Mouse (Mus musculus): ENCODE data around the gene Wdr26. TPM values are rescaled to one million over a fixed set of nuclear protein-coding genes. Genes with fewer than 3 reads are reported as not detected.

Gene Wdr26
- polyA plus RNA-seq, 1 experiment from 2014 or later = 56.7 TPM

- Histone ChIP-seq H3K4me2 (replicated peaks; ENCODE audit: low read depth, low read length) (no peak overlapping the region), H3K4me1 (ENCODE audit: control insufficient read depth, insufficient read depth, low read length) (0 out of 2 replicates have a peak, but pooled peaks cover 13% of the 10 kb centered on the region), H3K9ac (replicated peaks; ENCODE audit: low read depth, low read length) (no peak overlapping the region), H3K9me3 (ENCODE audit: control insufficient read depth, low read depth, low read length) (no peaks in the 10 kb centered on the region), H3K36me3 (ENCODE audit: control insufficient read depth, insufficient read depth, low read length) (no peaks in the 10 kb centered on the region), H3K27ac (ENCODE audit: low read length) (no peak overlapping the region), H3K4me3 (ENCODE audit: low read depth, low read length) (no peak overlapping the region), H3K27me3 (ENCODE audit: control insufficient read depth, insufficient read depth, low read length) (no peaks in the 10 kb centered on the region)
- ATAC-seq (ENCODE audit: insufficient number of reproducible peaks, insufficient read depth, low FRiP score, low read depth) = no peak
- 24% methylated on average over 8 of the region's 8 CpGs for WGBS
Measured at GRCm38 (mm10) chr1:181232307-181233027, 20.7 kb upstream of the Wdr26 start.

- Histone ChIP-seq H3K36me3 (ENCODE audit: control insufficient read depth, insufficient read depth, low read length) (no peaks in the 10 kb centered on the region), H3K4me3 (ENCODE audit: low read depth, low read length) (no peak overlapping the region), H3K9me3 (ENCODE audit: control insufficient read depth, low read depth, low read length) (no peaks in the 10 kb centered on the region), H3K27me3 (ENCODE audit: control insufficient read depth, insufficient read depth, low read length) (no peaks in the 10 kb centered on the region), H3K9ac (replicated peaks; ENCODE audit: low read depth, low read length) (no peak overlapping the region), H3K4me2 (replicated peaks; ENCODE audit: low read depth, low read length) (no peak overlapping the region), H3K4me1 (ENCODE audit: control insufficient read depth, insufficient read depth, low read length) (0 out of 2 replicates have a peak, but pooled peaks cover 13% of the 10 kb centered on the region), H3K27ac (ENCODE audit: low read length) (no peak overlapping the region)
- WGBS = 84% methylated on average over 9 of the region's 9 CpGs
- ATAC-seq (ENCODE audit: insufficient number of reproducible peaks, insufficient read depth, low FRiP score, low read depth) = no peak
Measured at GRCm38 (mm10) chr1:181231821-181232220, 20.0 kb upstream of the Wdr26 start.

- Histone ChIP-seq H3K4me2 (replicated peaks; ENCODE audit: low read depth, low read length) (no peak overlapping the region), H3K9me3 (ENCODE audit: control insufficient read depth, low read depth, low read length) (no peaks in the 10 kb centered on the region), H3K4me3 (ENCODE audit: low read depth, low read length) (no peak overlapping the region), H3K9ac (replicated peaks; ENCODE audit: low read depth, low read length) (no peak overlapping the region), H3K27ac (ENCODE audit: low read length) (no peak overlapping the region), H3K27me3 (ENCODE audit: control insufficient read depth, insufficient read depth, low read length) (no peaks in the 10 kb centered on the region), H3K4me1 (ENCODE audit: control insufficient read depth, insufficient read depth, low read length) (0 out of 2 replicates have a peak, but pooled peaks cover 13% of the 10 kb centered on the region), H3K36me3 (ENCODE audit: control insufficient read depth, insufficient read depth, low read length) (no peaks in the 10 kb centered on the region)
- WGBS = 68% methylated on average over 7 of the region's 7 CpGs
- no peak for ATAC-seq (ENCODE audit: insufficient number of reproducible peaks, insufficient read depth, low FRiP score, low read depth)
Measured at GRCm38 (mm10) chr1:181231262-181231661, 19.5 kb upstream of the Wdr26 start.

- no peaks in the 10 kb centered on the region for H3K36me3 ChIP-seq (ENCODE audit: control insufficient read depth, insufficient read depth, low read length)
- ATAC-seq (ENCODE audit: insufficient number of reproducible peaks, insufficient read depth, low FRiP score, low read depth) = peak; percentile 47; the same call in 1 of the 2 replicates
- 16% methylated on average over 10 of the region's 10 CpGs for WGBS
Measured at GRCm38 (mm10) chr1:181230731-181231148, 18.9 kb upstream of the Wdr26 start.

GRCm38 (mm10) chr1:181229046-181229445, 17.2 kb upstream of the Wdr26 start:
- no peak overlapping the region for H3K4me2 ChIP-seq (replicated peaks; ENCODE audit: low read depth, low read length)
- H3K4me3 ChIP-seq (ENCODE audit: low read depth, low read length) = no peak overlapping the region
- 80% methylated on average over 5 of the region's 5 CpGs for WGBS
- H3K9ac ChIP-seq (replicated peaks; ENCODE audit: low read depth, low read length) = no peak overlapping the region
- H3K4me1 ChIP-seq (ENCODE audit: control insufficient read depth, insufficient read depth, low read length) = 0 out of 2 replicates have a peak, but pooled peaks cover 6% of the 10 kb centered on the region
- no peak overlapping the region for H3K27ac ChIP-seq (ENCODE audit: low read length)
- ATAC-seq (ENCODE audit: insufficient number of reproducible peaks, insufficient read depth, low FRiP score, low read depth) = no peak
- H3K27me3 ChIP-seq (ENCODE audit: control insufficient read depth, insufficient read depth, low read length) = no peaks in the 10 kb centered on the region
- H3K9me3 ChIP-seq (ENCODE audit: control insufficient read depth, low read depth, low read length) = no peaks in the 10 kb centered on the region
- H3K36me3 ChIP-seq (ENCODE audit: control insufficient read depth, insufficient read depth, low read length) = no peaks in the 10 kb centered on the region

More at GRCm38 (mm10) chr1:181230731-181231148, 18.9 kb upstream of the Wdr26 start:
- H3K27ac ChIP-seq (ENCODE audit: low read length) = no peak overlapping the region
- H3K9me3 ChIP-seq (ENCODE audit: control insufficient read depth, low read depth, low read length) = no peaks in the 10 kb centered on the region
- no peak overlapping the region for H3K4me2 ChIP-seq (replicated peaks; ENCODE audit: low read depth, low read length)
- 0 out of 2 replicates have a peak, but pooled peaks cover 13% of the 10 kb centered on the region for H3K4me1 ChIP-seq (ENCODE audit: control insufficient read depth, insufficient read depth, low read length)
- H3K4me3 ChIP-seq (ENCODE audit: low read depth, low read length) = no peak overlapping the region
- no peak overlapping the region for H3K9ac ChIP-seq (replicated peaks; ENCODE audit: low read depth, low read length)
- no peaks in the 10 kb centered on the region for H3K27me3 ChIP-seq (ENCODE audit: control insufficient read depth, insufficient read depth, low read length)

- H3K9me3 ChIP-seq (ENCODE audit: control insufficient read depth, low read depth, low read length) = no peaks in the 10 kb centered on the region
- 0 out of 2 replicates have a peak, but pooled peaks cover 5% of the 10 kb centered on the region for H3K4me1 ChIP-seq (ENCODE audit: control insufficient read depth, insufficient read depth, low read length)
- H3K9ac ChIP-seq (replicated peaks; ENCODE audit: low read depth, low read length) = no peak overlapping the region
Measured at GRCm38 (mm10) chr1:181228591-181228990, 16.8 kb upstream of the Wdr26 start.

GRCm38 (mm10) chr1:181227804-181228203, 16.0 kb upstream of the Wdr26 start:
- no peaks in the 10 kb centered on the region for H3K27me3 ChIP-seq (ENCODE audit: control insufficient read depth, insufficient read depth, low read length)
- H3K4me2 ChIP-seq (replicated peaks; ENCODE audit: low read depth, low read length) = no peak overlapping the region
- no peaks in the 10 kb centered on the region for H3K36me3 ChIP-seq (ENCODE audit: control insufficient read depth, insufficient read depth, low read length)
- H3K9ac ChIP-seq (replicated peaks; ENCODE audit: low read depth, low read length) = no peak overlapping the region
- H3K4me1 ChIP-seq (ENCODE audit: control insufficient read depth, insufficient read depth, low read length) = 0 out of 2 replicates have a peak, but pooled peaks cover 5% of the 10 kb centered on the region
- no peak overlapping the region for H3K27ac ChIP-seq (ENCODE audit: low read length)
- 87% methylated on average over 11 of the region's 11 CpGs for WGBS
- no peak overlapping the region for H3K4me3 ChIP-seq (ENCODE audit: low read depth, low read length)
- no peaks in the 10 kb centered on the region for H3K9me3 ChIP-seq (ENCODE audit: control insufficient read depth, low read depth, low read length)
- no peak for ATAC-seq (ENCODE audit: insufficient number of reproducible peaks, insufficient read depth, low FRiP score, low read depth)

More at GRCm38 (mm10) chr1:181228591-181228990, 16.8 kb upstream of the Wdr26 start:
- no peak overlapping the region for H3K27ac ChIP-seq (ENCODE audit: low read length)
- no peaks in the 10 kb centered on the region for H3K36me3 ChIP-seq (ENCODE audit: control insufficient read depth, insufficient read depth, low read length)
- WGBS = 67% methylated on average over 5 of the region's 5 CpGs
- no peak overlapping the region for H3K4me2 ChIP-seq (replicated peaks; ENCODE audit: low read depth, low read length)
- H3K4me3 ChIP-seq (ENCODE audit: low read depth, low read length) = no peak overlapping the region
- ATAC-seq (ENCODE audit: insufficient number of reproducible peaks, insufficient read depth, low FRiP score, low read depth) = no peak
- no peaks in the 10 kb centered on the region for H3K27me3 ChIP-seq (ENCODE audit: control insufficient read depth, insufficient read depth, low read length)

GRCm38 (mm10) chr1:181226850-181227249, 15.0 kb upstream of the Wdr26 start:
- 43% methylated on average over 11 of the region's 11 CpGs for WGBS
- ATAC-seq (ENCODE audit: insufficient number of reproducible peaks, insufficient read depth, low FRiP score, low read depth) = no peak
- H3K4me3 ChIP-seq (ENCODE audit: low read depth, low read length) = no peak overlapping the region

More at GRCm38 (mm10) chr1:181226850-181227249, 15.0 kb upstream of the Wdr26 start:
- H3K27me3 ChIP-seq (ENCODE audit: control insufficient read depth, insufficient read depth, low read length) = no peaks in the 10 kb centered on the region
- H3K36me3 ChIP-seq (ENCODE audit: control insufficient read depth, insufficient read depth, low read length) = no peaks in the 10 kb centered on the region
- H3K4me2 ChIP-seq (replicated peaks; ENCODE audit: low read depth, low read length) = no peak overlapping the region
- H3K27ac ChIP-seq (ENCODE audit: low read length) = no peak overlapping the region
- H3K9me3 ChIP-seq (ENCODE audit: control insufficient read depth, low read depth, low read length) = no peaks in the 10 kb centered on the region
- 0 out of 2 replicates have a peak, but pooled peaks cover 5% of the 10 kb centered on the region for H3K4me1 ChIP-seq (ENCODE audit: control insufficient read depth, insufficient read depth, low read length)
- H3K9ac ChIP-seq (replicated peaks; ENCODE audit: low read depth, low read length) = no peak overlapping the region

Data from stomach, embryonic 14.5 days (tissue).